Mouse (Mus musculus) adrenal gland, postnatal 36 days (tissue): ENCODE results near the gene Bpifb4. TPM values are rescaled to one million over a fixed set of nuclear protein-coding genes. Genes with fewer than 3 reads are reported as not detected.
A peak's percentile ranks its signal among the peaks of the same experiment; 100 is the strongest.

Experiments
- DNase-seq, 2 experiments: peaks; one replicate each; pipeline ENCODE4 v3.0.0; 2021; ENCODE audit warnings: mixed read lengths in 1 of 2
- long read RNA-seq, 2 experiments: library from polyadenylated mRNA; stranded (forward); transcript quantifications; one replicate each; pipeline ENCODE4 v2.0.0; 2021; ENCODE audit warnings: borderline sequencing depth in 2 of 2
- total RNA-seq, 2 experiments: library from RNA; stranded (reverse); gene quantifications; 2 replicates each; pipeline ENCODE4 v1.2.3; 2021

The Bpifb4 gene
- not detected for total RNA-seq
- long read RNA-seq, experiment 1 = 0 reads
- long read RNA-seq, experiment 2 = 0 reads

DNA sequence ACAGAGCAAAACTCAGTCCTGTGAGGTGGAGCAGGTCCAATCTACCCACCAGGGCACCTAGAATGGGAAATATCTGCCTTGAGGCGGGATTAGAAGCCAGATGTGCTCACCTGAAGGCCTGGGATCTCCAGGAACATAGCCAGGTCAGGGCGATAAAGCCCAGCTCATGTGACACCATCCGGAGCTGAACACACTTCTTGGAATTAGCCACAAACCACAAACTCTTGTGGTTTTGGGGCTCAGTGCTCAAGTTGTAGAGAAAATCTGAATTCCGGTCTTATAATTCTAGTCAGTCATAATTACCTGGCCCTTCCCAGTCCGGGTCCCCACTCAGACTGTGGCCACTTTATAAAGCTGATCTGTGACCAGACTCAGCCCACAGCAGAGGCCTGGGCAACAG is at the start of gene Bpifb4:
TSS of gene Bpifb4 (plus strand) at position 370 of the 400 bp plus-strand sequence.
- no peak for DNase-seq

GRCm38 (mm10) chr2:153899111-153899510 is 38.9 kb upstream of the Bpifb4 start:
- no peak for DNase-seq

DNA sequence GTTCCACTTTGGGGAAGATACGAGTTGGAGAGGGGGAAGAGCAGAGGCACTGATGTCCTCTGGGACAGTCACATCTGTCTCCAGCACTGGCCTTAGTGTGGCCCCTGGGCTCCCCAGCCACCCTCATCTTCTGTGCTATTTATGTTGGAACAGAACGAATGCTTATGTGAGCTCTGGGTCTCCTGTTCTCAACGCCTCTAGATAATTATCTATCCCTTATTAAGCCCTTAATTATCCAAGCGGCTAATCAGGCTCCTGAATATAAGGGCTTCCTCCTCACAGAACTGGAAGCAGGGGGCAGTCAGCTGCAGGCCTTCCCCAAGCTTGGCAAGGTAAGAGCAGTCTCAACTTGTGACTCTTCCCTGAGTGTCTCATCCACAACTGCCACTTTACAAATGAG is 37.9 kb upstream of the Bpifb4 start, which contains the start of gene Bpifb6:
TSS of gene Bpifb6 (plus strand) at position 301 of the 400 bp plus-strand sequence.
- DNase-seq = no peak

DNA sequence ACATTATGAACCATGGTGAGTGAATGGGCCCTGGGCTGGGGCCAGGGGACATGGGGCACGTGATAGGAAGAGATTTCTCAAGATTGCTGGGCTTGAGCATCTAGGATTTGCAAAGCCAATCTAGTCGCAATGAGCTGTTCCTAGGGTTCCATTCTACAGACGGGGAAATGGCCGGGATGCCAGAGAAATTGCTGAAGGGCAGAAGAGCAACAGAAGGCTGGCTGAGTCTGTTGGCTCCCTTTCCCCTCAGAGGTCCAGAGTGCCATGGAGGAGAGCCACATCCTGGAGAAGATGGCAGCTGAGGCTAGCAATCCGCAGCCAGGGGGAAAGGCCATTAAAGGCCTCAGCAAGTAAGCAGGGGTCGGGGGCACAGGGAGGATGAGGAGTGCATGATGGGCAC is 35.3 kb upstream of the Bpifb4 start:
- no peak for DNase-seq

- DNase-seq = peak; percentile 60 to 75
Measured at GRCm38 (mm10) chr2:153906626-153907025, 31.4 kb upstream of the Bpifb4 start.

- peak; percentile 86 to 95 for DNase-seq
Measured at GRCm38 (mm10) chr2:153914151-153914550, 23.9 kb upstream of the Bpifb4 start.

GRCm38 (mm10) chr2:153917930-153918329 is 20.1 kb upstream of the Bpifb4 start, which contains the start of gene Bpifb3:
Gene Bpifb3, plus strand, starts transcription at chr2:153918230.
- DNase-seq = no peak

DNA sequence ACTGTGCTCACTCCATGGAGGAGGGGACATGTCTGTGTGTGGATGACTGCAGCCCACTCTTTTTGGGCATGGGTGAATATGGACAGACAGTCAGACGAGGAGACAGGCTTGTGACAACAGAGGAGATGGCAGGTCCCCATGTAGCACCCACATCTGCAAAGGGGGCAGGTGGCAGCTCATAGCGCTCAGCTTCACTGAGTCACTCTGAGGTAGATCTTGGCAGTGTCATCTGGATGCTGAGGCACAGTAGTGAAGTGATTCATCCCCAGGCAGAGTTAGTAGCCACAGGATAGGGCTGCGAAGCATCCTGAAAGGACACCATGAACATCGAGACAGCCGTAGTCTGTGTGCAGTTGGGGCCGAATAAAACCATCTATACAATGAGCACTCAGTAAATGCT is 16.8 kb upstream of the Bpifb4 start:
- DNase-seq = peak; percentile 9 to 18

GRCm38 (mm10) chr2:153929871-153930413 is 8.1 kb upstream of the Bpifb4 start:
- DNase-seq = peak; percentile 75 to 76

- DNase-seq = no peak
Measured at GRCm38 (mm10) chr2:153931125-153931524, 6.9 kb upstream of the Bpifb4 start.

DNA sequence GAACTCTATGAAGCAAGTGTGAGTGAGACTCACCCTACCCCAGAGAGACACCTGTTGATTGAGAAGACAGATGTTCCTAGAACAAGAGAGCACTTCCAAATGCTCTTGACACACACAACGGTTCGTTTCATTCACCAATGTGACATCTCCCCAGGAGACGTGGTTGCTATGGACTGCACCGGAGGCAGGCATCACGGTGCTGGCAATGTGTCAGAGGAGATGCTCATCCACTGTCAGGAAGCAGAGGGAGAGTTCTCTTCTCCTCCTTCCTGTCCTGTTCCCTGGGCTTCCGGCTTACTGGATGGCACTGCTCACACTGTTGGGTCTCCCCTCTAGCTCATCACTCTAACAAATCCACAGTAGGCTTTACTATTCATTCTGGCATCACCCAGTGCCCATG is 4.7 kb upstream of the Bpifb4 start:
- no peak for DNase-seq

DNA sequence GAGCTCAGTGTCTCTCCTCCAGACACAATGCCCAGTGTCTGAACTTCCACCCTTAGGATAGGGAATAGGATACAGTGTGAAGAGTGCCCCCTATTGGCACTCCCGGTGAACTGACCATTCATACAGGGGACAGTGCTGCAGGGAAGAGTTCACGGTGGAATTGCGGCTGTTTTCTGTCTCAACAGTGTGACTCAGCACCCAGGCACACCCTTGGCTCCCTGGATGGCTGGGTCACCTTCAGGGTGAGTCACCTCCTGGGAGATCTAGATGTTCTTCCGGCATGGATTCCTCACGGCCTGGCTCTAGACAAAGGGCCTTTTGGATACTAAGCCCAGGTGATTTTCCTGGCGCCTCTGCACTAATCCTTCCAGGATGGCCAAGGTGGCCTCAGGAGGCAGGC is 2.7 kb upstream of the Bpifb4 start:
- DNase-seq = peak; percentile 37 to 63

- peak; percentile 54 to 68 for DNase-seq
Measured at GRCm38 (mm10) chr2:153943537-153943936, 5.5 kb downstream of the Bpifb4 start.

- DNase-seq = no peak
Measured at GRCm38 (mm10) chr2:153944567-153944966, 6.6 kb downstream of the Bpifb4 start.

GRCm38 (mm10) chr2:153952897-153953296 is 14.9 kb downstream of the Bpifb4 start:
- peak; percentile 67 to 71 for DNase-seq

DNA sequence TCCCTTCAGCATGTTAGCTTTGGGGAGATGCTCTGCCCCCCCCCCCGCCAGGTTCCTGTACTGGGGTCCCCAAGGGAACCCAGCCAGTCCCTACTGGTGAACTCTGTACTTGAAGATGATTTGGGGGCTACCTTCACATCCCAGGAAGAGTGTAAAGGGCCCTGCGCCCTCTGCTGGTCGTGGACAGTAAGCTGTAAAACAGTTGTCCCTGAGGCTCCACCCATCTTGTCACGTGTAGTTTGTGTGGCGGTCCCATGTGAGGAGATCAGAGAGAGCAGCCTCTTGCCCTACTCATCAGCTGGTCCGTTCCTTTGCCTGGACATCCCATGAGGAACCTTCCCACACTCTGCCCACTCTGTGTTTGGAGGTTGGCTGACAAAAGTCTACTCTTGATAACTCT is 15.8 kb downstream of the Bpifb4 start:
- peak; percentile 68 to 72 for DNase-seq

- no peak for DNase-seq
Measured at GRCm38 (mm10) chr2:153962821-153963331, 24.9 kb downstream of the Bpifb4 start.

DNA sequence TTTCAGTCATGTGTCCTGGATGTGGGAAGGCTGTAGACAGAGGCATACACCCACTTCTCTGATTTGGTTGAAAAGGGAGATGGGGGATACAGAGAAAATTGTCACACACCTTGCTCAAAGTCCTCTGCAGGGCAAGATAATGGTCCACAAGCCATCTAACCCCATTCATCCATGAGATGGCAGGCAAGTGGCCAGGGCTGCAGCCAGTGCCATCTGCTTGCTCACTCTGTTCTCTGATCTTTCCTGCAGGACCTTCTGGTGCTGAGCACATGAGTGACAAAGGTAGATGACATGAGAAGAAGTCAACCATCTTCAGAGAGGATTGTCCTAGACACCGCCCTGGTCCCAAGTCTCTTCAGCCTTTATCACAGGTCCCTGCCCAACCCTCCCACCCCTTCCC is 25.3 kb downstream of the Bpifb4 start:
- DNase-seq = no peak

GRCm38 (mm10) chr2:153970221-153970620 is 32.2 kb downstream of the Bpifb4 start:
- no peak for DNase-seq

GRCm38 (mm10) chr2:153974582-153974981 is 36.6 kb downstream of the Bpifb4 start, which contains the start of gene Bpifa6:
Gene Bpifa6, plus strand, starts transcription at chr2:153974945.
- DNase-seq = no peak

GRCm38 (mm10) chr2:153995770-153996169 is 57.8 kb downstream of the Bpifb4 start:
- DNase-seq = peak; percentile 82 to 86

DNA sequence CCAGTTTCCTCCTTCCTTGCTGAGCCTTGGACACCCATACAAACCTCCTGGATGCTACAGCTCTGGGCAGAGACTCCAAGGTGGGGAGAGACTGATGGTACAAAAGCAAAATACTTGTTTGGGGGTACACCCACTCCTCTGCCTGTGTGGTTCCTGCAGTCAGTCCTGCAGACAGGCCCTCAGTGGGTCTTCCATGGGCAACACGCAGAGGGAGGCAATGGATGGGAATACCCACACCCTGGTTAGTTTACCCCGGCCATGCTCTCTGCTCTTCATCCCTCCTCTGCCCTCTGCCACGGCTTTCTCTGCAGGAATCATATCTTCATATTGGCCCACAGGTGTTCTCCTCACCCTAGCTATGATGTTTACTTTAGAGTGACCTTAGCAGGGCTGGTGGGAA is 62.5 kb downstream of the Bpifb4 start:
- no peak for DNase-seq

GRCm38 (mm10) chr2:154001056-154001455 is 63.0 kb downstream of the Bpifb4 start:
- DNase-seq = no peak

DNA sequence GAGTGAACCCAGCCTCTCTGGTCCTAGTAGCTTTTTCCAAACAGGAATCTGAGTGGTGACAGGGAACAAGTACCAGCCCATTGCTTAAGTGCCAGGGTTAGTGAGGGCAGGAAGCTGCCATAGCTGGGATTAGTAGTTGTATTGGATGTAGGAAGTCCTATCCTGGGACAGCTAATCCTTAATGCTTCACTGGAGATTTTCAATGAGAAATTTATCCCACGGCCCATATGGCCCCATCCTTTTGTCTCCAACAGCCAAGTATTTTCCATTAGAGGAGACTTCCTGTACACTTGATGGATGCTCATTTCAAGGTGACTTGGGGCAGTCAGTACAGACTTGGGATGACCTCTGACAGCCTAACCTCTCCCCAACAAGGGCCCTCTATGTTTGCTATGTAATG is 66.4 kb downstream of the Bpifb4 start:
- DNase-seq = no peak
